Mouse (Mus musculus) spleen, postnatal 14 days (tissue): ENCODE results near the gene Lag3.
"Not testable (repeated sequence)": the region's sequence is repeated elsewhere in the genome, so short reads cannot be mapped to it uniquely, and the experiment has no call there.

Experiments
- DNase-seq, 2 experiments: peaks; one replicate each; pipeline ENCODE4 v3.0.0; 2021 to 2022; ENCODE audit warnings: low spot score in 2 of 2

Gene Lag3

DNA sequence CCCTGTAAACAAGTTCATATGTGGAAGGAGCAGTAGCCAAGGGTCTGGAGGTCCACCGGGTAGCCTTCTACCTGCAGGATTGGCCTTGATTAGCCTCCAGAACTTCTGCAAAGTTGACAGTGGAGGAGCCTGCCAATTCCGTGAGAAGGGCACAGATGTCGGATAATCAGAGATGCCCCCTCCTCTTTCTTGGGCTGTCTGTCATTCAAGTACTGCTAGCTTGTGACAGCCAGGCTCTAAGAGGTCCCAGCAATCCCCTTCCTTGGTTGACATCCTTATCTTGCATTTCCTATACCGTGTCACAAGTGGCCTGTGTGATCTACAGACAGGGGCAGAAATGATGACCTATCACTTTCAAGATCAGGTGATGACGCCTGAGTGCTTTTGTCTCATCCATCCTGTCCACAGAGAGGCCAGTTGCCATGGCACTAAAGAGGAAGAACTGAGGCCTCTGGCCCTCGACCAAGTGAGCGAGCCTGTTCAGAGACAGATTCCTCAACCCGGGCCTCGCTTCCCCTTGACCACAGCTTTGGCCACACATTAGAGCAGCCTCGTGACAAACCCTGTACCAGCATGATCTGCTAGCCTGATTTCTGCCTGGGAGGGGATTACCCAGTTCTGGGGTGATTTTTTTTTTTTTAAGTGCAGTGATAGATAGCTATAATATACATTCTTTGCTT is 10.6 kb downstream of the Lag3 start:
- no peak for DNase-seq

DNA sequence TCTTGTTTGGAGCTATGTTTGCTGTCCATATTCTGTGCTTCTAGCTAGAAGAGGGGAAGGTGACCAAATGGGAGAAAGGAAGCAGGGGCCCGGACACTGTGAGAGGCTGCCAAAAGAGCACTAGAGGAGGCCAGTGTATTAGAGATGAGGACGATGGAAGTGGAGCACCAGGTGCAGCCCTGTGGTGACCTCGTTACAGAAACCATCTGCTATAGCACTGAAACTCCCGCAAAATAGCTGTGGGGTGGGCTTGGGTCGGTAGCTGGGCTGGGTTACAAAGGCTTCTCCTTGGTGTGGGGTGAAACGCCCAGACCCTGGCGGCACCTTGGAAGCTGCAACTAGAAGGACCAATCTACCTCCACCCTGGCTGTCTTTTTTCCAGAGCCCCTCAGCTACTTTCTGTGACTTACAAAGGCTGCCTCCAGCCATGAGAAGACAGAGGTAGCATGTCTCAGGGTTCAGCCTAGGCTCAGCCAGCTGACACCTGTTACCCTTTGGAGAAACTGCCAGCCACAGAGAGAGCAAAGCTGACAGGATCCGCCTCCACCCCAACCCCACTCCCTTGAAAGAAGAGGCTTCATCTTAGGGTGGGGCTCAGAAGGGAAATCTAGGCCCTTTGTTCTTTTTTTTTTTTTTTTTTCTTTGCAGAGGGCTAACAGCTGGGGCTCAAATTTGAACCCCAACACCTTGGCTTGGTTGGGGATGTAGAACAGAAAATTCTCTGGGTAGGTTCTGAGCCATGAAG is 11.3 kb downstream of the Lag3 start:
- no peak for DNase-seq

DNA sequence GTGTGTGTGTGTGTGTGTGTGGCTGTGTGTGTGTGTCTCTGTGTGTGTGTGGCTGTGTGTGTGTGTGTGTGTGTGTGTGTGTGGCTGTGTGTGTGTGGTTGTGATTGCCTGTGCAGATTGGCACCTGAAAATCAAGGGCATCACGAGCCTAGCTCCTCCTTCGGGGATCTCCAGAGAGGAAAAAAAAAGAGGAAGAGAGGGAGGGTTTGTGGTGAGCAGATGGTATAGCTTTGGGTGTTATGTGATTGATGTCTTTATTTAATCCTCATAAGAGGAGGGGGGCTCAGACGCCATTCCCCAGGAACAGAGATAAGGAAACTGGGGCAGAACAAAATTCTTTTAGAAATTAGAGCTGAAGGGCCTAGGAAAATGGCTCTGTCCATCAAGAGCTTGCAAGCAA is 13.1 kb downstream of the Lag3 start:
- no peak for DNase-seq

DNA sequence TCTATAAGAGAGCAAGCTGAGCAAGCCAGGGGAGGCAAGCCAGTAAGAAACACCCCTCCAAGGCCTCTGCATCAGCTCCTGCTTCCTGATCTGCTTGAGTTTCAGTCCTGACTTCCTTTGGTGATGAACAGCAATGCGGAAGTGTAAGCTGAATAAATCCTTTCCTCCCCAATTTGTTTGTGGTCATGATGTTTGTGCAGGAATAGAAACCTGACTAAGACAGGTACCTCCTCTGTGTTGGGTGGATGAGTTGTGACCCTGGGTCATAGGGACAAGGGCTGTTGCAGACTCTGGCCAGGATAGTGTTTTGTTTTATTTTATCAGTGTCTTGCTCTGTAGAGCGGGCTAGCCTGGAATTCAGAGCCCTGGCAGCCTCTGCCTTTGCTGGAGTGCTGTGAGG is 17.4 kb downstream of the Lag3 start:
- DNase-seq = not testable (repeated sequence)

DNA sequence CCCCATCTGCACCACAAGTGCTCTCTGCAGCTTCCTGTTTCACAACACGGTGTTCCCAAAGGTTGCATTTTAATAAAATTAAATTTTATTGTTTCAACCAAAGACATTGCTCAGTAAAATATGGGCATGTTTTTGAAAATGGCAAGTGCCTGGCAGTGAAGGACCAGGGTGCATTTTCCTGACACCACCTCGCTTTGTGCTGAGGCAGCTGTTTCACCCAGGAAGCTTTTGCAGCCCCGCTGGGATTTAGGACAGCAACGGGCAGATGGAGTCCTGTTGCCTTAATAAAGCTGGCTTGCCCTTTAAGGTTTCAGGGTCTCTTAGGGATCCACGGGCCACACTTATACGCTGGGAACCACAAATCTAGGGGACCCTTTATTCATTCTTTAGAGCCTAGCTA is 20.5 kb downstream of the Lag3 start:
- no peak for DNase-seq

DNA sequence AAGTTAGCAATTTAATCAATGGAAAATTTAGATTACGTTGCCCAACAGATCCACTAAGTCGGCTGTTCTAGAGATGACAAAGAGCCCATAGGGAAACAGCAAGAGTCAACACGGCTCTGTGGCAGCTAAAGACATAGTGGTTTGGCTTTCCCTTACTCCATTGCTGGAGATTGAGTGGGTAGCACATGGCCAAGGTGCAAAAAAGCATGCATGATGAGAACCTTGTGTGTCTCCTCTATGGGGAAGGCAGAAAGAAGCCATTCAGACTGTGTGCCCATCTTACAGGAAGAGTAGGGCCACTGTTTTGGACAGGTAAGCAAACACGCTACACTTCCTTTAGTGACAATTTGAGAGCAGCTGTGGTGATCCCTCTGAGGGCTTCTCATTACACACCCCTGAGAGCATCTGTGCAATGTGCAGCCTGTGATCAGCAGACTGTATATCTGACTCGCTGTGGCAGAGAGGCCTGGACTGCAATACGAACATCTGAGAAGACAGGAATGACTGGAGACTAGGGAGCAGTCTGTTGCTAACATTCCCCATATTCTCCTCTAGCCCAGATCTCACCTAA is 22.9 kb downstream of the Lag3 start:
- no peak for DNase-seq

DNA sequence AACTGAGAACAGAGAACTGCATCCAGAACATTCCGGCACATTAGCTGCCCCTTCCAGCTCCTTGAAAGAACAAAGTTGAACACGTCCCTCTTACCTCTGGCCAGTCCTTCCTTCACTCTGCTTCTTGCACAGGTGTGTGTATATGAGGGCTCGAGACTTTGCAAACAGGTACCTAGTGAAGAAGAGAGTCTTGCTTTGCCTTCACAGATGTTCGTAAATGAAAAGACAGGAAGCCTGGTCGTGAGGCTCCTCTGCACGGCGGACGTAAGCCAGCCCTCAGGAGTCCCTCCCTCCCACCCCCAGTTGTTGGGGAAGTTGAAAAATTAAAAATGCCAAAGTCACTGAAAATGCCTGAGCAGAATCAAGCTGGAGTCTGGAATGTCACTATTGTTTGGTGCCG is 23.5 kb downstream of the Lag3 start, which contains the start of gene Cd4:
Gene Cd4 (minus strand): TSS at position 236 of the 400 bp plus-strand sequence.
- no peak for DNase-seq

DNA sequence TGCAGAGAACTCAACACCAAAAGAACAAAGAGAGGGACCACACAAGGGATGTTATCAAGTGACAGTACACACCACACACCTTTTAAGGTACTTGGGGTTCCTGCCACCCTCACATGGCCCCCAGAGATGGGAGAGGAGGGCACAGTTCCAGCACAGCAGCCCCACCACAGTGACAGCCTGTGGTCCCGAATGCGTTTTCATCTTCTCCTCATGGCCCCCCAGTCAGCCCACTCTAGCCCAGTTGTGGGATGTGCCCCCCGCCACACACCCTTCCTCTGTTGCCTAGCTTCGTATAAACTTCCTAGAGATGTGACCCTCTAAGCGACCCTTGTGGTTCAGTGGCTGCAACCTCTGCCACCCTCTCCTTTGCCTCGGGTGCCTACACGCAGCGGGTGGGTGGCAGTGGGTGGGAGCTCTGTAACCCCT is 25.5 kb downstream of the Lag3 start:
- DNase-seq = no peak

DNA sequence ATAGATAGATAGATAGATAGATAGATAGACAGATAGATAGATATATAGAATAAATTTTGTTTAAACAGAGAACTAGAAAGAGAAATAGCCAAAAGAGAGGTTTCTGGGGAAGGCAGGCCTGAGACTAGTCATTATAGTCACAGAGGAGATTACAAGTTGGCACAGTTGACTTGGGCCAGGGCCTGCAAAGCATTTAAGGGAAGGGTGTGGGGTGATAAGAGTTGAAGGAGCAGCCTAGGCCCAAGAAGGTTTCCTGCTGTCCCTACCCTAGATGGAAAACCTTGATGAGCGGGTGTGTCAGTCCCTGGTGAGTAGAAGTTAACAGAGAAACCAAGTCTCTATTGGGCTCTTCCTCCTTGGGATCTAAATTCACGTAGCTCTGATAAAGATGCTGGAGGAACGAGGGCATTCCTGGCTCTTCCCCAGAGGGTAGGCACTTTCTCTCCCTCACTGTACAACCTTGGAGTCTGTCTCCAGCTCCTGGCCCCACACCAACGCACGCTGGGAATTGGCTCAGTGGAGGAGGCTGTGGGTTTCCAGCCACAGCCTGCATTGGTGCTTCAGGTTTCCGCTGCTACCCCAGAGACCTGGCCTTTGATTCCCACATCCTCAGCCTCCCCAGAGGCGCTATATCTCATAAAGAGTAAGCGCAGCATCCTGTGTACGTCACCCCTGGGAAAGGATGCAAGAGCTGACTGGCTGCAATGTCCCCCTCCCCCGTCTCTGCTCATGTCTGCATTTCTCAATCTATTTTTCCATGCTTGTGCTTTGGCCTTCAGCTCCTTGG is 26.6 kb downstream of the Lag3 start:
- no peak for DNase-seq

DNA sequence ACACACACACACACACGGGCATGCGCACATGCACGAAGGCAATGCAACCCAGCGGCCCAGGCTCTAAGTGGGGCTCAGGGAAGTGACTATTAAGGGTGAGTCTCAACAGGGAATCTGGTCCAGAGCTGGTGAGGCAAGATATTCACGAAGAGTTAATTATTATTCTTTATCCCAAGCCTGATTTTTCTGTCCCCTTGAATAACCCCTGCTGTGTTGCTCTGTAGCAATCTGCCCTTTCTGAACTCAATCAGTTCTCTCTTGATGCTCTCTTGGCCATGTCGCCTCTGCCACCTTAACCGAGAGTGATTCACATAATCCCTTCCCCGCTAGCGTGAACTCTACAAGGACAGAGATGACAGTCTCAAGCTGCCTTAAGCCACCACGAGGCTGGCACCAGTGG is 28.2 kb downstream of the Lag3 start:
- DNase-seq = no peak

DNA sequence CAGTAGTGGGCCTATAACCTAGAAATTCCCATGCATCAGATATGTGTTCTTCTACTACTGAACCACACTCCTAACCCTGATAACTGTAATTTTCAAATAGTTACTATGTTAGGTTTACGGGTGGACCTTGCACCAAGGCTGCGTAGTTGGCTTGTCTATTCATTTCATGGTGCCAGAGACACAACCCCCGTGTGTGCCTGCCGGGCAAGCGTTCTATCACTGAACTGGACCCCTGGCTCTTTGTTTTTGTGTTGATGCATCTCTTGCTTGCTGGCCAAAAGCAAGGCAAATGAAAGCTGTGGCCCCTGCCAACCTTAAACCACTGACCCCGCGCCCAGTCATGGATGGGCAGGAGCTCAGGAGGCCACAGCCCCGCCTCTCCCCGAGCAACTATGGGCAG is 29.7 kb downstream of the Lag3 start:
- DNase-seq = no peak

DNA sequence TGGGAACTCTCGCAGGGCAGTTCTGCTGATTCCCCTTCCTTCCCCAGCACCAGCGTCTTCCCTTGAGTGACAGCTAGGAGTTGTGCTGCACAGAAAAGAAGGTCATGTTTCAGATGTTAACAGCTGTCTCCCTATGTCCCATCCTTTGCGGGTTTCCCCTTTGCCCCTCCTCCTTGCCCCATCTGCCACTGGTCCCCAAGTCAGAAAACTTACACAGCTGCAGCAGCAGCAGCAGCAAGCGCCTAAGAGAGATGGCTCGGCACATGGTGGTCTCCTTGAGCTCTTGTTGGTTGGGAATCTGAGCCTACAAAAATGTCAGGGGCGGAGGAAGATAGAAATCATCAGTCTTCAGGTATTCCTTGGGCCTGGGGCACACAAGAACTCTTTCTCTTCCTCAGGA is 32.1 kb downstream of the Lag3 start:
- DNase-seq = no peak

DNA sequence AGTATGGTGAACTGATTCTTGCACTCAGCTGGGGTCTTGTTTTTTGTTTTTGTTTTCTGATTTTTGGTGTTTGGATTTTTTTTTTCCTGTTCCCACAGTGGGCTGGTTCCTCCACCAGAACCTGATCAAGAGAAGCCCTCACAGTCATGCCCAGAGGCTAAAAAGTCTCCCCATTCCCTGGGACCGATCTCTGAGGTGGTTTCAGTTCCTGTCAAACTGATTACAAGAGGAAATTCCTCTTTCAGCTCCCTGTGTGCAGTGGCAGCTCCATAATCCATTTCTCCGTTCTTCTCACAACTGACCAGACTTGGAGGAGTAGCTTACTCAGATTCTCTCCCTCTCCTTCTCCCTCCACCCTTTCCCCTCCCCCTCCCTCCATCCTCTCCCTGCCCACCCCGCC is 37.2 kb downstream of the Lag3 start:
- DNase-seq = no peak

DNA sequence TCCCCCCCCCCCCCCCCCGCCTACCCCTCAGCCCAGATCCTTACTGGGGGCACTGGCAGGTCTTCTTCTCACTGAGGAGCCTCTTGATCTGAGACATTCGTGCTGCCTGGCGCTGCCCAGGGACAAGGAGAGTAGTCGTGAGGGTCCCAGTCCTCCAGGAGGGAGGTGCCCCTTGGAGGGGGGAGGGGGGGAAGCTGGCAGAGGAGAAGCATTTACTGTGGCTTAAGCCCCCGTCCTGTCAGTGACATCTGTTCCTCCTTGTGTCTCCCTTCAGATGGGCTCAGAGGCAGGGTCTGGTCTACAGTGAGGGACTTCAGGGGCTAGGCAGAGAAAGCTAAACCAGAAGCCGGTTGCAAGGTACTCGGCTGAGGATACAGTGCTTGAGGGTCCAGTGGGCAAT is 44.9 kb downstream of the Lag3 start:
- DNase-seq = no peak

DNA sequence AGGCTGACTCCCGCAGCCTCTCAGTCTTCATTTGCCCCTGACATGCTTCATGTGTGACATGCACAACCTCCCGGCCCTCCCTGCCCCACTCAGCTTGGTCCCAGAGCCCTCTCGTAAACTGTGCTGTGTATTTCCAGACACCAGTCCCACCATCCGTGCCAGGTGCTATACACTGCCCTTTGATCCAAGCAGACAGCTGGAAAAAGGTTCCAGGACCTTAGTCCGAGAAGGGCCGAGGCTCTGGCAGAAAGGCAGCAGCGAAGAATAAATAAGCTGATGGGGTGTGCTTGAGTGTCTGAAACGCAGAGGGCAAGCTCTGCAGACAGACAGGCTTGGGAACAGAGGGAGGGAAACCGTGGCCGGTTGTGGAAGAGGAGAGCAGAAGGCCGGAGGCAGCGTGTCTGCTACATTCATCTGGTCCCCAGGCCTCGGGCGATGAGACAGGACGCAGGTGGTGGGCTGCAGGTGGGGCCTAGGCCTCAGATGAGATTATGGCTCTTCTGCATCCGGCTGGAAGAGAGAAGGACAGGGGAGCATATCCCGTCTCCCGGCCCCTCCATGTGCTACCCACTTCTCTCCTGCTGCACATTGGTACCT is 45.6 kb downstream of the Lag3 start:
- no peak for DNase-seq

DNA sequence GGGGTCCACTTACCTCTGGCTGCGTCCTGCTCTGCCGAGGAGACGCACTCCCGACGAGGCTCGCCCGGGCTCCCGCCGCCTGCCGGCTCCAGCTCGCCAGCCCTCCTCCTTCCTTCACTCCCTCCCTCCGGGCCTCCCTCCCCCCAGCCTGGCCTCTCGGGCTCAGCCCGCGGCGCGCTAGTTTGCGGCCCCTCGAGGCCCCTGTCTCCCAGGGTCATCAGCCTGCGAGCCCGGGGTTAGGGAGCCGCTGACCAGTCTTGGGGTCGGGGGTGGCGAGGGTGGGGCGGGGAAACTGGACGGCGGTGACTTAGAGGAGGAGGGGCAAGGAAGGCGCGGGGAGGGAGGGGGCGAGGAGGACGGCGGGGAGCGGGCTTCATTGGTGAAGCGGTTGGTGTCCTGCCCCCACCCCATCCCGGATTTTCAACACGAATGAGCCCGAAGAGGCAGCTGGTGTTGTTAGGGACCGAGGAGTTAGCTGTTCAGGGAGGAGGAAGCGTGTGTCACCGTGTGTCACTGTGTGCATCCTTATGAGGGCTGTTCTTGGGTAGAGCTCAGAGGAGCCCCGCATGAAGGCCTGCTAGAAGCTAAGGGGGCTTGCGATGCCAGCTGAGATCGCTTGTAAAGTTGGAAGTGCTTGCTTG is 47.7 kb downstream of the Lag3 start, which contains the start of gene Gpr162:
Gene Gpr162 (minus strand): TSS at position 326 of the 641 bp plus-strand sequence.
- peak in 1 of 2 experiments; percentile 20 for DNase-seq

DNA sequence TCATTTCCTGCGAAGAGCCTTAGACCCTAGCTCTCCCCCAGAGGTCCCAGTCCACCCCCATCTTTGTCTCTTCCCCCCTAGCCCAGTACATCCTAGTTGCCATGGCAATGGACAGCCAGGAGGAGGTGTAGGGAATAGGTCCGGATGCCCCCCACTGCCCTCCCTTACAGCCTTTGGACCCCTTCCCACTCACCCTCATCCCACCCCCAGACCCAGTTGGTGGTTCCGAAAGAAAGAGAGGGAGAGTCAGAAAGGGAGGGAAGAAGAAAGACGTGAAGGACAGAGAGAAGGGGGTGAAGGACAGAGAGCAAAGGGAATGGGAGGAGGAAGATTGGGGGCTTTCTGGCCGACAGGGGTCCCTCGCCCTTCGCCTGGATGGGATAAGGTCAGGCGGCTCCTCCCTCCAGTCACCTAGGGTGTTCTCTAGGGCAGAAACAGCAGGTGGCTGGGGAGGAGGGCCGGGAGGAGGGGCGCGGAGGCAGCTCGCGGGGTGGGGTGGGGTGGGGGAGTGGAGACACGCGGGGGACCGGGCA is 48.3 kb downstream of the Lag3 start:
- DNase-seq = no peak

DNA sequence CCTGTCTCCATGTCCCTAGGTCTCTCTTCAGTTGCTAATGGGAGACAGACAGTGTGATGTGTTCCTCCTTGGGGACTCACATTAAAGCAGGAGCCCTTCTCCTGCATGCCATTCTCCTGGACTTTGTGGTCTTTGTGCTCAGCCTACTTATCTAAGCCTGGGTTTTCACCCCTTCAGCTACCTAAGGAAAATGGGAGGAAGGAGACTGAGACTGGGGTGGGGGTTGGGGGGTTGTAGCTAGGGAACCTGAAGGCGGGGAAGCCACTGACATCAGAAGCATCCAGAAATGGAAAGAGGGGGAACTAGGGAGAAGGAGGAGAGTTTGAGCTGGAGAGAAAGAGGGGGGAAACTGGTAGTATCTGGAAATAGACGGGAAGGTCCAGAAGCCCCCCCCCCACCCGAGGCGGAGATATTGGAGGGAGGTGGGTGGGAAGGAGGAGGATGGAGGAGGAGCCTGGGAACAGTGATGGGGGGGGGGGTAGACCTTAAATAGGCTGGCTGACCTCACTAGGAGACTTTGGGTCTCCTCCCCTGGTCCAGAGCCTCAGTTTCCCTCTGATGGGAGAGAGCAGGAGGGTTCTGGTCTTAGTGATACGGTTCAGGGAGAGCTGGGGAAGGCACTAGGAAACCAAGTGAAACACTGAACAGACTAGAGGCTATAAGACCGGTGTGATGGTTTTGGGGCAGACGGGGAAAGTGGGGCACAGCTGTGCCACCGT is 48.9 kb downstream of the Lag3 start:
- DNase-seq = no peak

DNA sequence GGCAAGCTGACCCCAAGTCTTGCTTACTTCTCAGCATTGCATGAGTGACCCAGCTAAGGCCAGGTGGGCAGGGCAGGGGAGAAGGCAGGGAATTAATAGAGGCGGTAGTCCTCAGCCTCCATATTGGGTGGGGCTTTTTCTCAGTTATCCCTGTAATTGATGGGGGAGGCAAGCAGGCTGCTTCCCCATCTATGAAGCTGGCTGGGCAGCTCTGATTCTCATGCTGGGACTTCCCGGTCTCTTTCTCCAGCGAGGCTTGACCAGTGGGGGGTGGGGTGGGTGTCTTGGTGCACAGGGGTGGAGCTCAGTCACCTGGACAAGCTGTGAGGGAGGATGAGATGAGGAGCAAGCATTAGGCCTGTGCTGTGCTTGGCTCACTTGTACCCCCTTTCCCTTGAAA is 49.7 kb downstream of the Lag3 start:
- DNase-seq = no peak

DNA sequence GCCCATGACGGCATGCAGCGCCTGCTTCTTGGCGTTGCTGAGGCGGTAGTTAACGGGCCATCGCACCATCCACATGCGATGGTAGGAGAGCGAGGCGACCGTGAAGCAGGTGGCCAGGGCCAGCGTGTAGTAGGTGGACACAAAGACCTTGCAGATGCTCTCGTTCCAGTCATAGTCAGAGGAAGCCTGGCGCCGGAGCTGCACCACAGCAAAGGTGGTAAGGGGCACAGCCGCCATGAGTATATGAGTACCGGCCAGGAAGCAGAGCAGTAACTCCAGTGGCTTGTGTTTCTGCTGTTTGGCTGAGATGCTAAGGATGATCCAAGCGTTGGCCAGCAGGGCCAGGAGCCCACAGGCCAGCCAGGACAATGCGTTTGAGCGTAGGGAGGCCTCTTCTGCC is 50.2 kb downstream of the Lag3 start:
- no peak for DNase-seq
